Mouse (Mus musculus) layer of hippocampus, postnatal 25 days (tissue): ENCODE data around the gene Mdh2. TPM values are rescaled to one million over a fixed set of nuclear protein-coding genes. Genes with fewer than 3 reads are reported as not detected.
A peak's percentile ranks its signal among the peaks of the same experiment; 100 is the strongest.

Experiments
- DNase-seq, 2 experiments: peaks; one replicate each; pipeline ENCODE4 v3.0.0; 2022; ENCODE audit warnings: mixed read lengths in 2 of 2, low spot score in 1 of 2; ENCODE audit errors: extremely low spot score in 1 of 2
- total RNA-seq, 2 experiments: library from RNA; stranded (reverse); gene quantifications; 2 replicates each; pipeline ENCODE4 v1.2.3; 2021

Mdh2 gene
- total RNA-seq, 2 experiments from 2014 or later = 397 to 426 TPM

- no peak for DNase-seq
Observed at GRCm38 (mm10) chr5:135772519-135772918, 5.8 kb upstream of the Mdh2 start.

DNA sequence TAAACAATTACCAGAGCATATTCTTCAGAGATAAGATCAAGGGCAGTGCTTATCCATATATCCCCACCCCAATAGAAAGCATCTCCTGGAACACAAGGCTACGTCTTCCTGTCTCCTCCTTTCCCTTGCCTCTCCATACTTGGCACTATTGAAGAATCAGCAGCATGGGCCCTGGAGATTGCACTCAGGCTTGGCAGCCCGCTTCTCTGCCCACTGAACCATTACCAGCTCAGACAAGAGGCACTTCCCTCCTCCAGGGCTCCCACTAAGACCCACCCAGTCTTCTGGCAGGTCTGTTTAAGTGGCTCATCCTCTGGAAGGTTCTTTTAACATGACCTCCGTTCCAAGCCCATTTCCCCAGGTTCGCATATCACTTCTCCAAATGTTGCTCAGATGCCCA is 1.7 kb upstream of the Mdh2 start:
- DNase-seq = no peak

DNA sequence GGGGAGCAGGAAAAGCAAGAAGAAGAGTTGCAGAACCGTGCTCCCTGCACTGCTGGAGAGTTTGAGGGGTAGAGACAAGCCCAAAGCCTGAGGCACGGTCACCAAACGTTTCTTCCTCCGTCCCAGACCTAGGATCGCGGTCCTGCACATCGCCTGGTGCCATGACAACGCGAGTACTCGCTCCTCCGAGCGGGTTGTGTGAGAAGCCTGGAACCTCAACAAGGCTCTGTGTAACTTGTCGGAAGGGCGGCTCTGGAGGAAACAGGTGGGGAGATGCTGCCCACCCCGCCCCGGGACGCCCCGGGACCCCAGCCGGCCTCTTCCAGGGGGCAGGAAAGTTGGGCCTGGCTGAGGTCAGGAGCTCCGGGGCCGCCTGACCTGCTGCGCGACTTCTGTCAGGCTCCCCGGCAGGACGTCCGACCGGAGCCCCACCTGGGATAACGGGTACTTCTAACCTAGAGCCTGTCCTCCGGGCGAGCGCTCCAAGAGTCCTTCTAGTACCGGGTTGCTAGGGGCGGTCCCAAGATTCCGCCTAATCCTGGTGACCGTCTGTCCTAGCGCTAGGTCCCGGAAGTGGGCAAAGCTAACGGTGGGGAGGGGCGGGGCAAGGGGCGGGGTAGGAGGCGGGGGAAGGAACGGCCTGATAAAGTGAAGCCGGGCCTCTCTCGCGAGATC is 347 bp upstream of the Mdh2 start, which contains the start of gene Styxl1:
Styxl1 (minus strand) TSS at position 590 of the 675 bp plus-strand sequence.
- peak in 1 of 2 experiments; percentile 9 for DNase-seq

DNA sequence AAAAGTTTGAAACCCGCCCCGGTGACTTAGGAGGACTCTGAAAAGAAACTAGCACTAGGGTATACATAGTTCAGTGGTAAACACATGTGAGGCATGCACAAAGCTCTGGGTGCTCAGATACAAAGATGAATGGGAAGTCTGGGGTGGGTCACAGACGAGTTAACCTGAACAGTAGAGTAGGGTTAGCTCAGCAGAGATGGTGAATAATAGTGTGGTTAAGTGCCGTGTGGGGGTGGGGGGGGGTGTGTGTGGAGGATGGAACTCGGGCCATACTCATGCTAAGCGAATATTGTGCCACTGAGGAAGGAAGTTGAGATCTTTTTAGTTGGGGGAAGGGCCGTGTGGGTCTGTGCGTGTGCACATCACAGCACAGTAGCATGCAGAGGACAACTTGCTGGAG is 2.1 kb downstream of the Mdh2 start:
- no peak for DNase-seq

DNA sequence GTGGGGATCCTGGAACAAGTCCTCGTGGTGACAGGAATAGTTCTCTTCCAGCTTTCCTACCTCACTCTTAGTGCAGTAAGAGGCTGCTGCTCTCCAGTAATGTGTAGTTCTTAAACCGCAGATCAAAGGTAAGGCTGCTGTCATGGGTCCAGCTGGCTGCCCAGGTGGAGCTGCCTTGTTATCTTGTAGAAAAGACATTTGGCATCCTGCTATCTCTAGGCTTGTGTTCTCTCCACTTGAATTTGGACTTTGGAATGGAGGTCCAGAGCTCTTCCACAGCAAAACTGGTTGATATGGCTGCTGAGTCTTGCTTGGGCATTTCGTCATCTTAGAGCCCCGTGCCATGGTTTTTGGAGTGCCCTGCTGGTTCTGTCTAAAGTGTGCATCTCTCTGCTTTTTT is 4.6 kb downstream of the Mdh2 start:
- no peak for DNase-seq

DNA sequence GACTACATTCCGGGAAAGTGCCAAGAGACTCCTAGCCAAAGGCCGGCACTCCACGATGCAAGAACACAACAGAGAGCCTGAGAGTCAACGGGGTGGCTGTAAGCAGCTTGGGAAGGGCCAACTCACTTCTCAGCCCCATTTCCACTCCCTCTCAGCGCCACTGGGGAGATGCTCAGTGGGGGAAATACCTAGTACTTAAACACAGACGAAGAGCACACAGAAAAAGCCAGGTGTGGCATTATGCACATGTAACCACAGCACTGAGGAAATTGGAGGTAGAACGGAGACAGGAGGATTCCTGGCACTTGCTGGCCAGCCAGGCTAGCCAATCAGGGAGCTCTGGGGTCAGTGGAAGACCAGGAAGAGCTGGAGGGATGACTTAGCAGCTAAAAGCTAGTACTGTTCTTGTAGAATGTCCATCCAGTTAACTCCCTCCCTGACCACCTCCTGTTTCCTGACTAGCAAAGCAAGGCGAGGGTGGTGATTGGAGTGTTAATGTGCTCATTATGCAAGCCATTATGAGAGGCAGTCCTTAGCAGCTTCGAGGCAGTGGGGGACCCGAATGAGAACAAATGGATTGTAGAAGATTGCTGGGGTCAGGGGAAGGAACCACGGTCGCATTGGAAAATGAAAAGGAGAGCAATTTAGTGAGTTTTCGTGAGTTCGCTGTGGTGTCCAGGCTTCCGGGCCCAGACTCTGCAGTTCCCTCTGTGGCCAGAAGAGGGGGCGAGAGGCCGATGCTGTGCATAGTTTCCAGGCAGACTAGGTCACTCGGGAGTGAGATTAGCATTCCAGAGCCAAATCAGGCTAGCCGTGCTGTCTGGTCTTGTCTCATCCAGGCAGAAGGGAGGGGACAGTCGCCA is 15.9 kb downstream of the Mdh2 start:
- peak; percentile 94 to 98 for DNase-seq

- DNase-seq = no peak
Observed at GRCm38 (mm10) chr5:135794859-135795181, 16.5 kb downstream of the Mdh2 start.

DNA sequence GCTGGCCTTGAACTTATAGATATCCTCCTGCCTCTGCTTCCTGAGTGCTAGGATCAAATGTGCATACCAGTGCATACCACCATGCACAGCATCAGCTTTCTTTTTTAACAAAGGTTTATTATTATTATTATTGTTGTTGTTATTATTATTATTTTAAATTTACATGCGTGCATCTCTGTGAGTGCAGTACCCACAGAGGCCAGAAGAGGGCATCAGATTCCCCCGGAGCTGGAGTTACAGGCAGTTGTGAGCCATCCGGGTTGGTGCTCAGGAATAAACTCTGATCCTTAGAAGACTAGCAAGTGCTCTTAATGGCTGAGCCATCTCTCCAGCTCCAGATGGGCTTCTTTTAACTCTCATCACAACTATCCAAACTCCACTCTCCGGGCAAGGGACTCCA is 21.5 kb downstream of the Mdh2 start:
- peak in 1 of 2 experiments; percentile 47 for DNase-seq

GRCm38 (mm10) chr5:135800927-135801326 is 22.6 kb downstream of the Mdh2 start:
- DNase-seq = no peak

DNA sequence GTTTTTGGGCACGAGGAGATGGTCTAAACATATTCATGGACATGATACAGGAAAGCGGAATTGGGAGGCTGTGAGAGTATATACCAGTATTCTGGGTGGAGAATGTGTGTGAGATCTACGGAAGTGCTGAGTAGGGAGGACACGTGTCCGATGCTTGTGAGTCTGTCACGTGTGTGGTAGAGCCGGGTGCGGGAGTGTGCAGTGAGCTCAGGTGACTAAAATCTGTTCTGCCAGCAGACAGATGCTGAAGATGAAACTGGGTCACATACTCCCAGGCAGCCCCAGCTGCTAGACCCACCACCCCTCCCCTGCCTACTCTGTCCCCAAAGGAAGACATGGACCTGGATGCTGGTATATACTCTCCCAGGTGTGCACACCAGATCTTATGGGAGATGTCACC is 24.4 kb downstream of the Mdh2 start:
- no peak for DNase-seq

- no peak for DNase-seq
Observed at GRCm38 (mm10) chr5:135803135-135803534, 24.9 kb downstream of the Mdh2 start.

DNA sequence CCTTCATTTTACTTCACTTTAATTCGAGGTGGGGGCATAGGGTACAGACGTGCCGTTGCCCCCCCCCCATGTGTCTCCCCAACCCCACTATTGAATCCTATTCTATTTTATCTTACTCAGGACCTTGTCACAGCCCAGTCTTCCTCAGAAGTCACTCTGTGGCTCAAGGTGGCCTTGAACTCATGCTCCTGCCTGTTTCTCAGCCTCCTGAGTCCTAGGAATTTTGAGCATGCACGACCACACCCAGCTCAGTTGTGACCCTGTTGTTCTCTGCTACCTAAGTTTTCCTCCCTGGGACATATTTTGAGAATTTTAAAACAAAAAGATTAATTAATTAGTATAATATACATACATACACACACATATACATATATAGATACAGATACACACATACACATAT is 25.4 kb downstream of the Mdh2 start:
- no peak for DNase-seq

DNA sequence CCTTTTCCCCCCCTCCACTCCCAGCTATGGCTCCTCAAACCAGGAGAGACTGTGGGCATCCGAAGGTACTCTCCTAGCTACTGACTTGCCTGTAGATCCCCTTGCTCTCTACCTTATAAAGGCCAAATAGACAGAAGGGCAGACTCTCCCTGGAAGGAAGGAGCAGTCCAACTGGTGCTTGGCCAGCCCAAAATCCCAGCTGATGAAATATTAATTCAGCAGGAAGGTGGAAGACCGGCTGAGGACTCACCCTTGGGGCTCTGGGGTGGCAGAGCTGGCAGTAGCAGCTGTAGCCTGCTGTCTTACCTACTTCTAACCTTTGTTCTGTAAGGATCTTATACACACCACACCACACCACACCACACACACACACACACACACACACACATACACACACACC is 26.5 kb downstream of the Mdh2 start:
- no peak for DNase-seq

DNA sequence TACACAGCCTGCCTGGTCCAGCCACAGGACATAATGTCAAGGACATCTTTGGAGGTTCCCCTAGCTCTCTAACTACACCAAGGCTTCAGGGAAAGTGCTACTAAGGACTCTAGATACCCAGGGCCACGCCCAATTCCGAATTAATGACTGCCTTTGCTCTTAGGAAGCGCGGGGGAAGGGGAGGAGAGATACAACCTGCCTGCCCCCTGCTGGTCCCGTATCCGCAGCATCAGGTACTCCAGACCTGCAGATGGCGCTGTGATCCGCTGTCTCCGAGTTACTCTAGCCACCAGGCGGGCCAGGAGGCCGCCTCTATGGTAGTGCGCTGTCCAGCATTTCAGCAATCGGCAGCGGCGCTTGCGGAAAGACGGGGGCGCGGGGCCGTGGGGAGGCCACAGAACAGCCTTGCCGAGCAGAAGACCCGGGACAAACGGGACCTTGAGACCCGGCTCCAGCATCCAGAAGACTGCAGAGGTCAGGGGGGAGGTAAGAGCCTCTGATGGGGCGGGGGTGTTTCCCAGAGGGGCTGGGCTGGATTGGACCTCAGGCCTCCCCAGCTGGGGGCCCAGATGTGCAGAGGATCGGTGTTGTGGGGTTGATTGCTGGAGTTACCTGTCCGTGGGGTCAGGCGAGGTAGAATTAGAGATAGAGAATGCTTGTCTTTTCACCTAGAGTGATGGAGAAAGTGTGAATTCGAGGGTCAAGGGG is 28.4 kb downstream of the Mdh2 start, which contains the start of gene Srrm3:
Srrm3 (plus strand) TSS at position 336 of the 708 bp plus-strand sequence.
- DNase-seq = peak; percentile 92 to 98

- no peak for DNase-seq
Observed at GRCm38 (mm10) chr5:135807263-135807637, 29.0 kb downstream of the Mdh2 start.

GRCm38 (mm10) chr5:135812991-135813390 is 34.7 kb downstream of the Mdh2 start:
- DNase-seq = peak; percentile 66 to 70

DNA sequence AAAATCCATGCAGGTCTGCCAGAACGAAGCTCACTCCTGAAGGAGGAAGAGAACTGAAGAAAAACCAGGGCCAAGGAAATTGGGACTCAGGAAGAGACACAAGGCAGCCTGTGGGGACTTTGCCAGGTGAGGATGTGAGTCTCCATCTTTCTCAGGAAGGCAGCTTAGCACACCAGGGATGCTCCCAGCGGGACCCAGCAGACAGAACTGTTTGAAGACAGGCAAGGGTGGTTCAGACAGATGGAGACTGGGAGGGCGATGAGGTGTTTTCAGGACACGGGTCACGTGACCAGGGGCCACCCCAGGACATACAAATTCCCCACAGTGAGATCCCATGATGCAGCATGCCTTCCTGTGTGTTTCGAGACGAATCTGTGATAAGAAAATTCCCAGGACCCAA is 40.2 kb downstream of the Mdh2 start:
- no peak for DNase-seq

DNA sequence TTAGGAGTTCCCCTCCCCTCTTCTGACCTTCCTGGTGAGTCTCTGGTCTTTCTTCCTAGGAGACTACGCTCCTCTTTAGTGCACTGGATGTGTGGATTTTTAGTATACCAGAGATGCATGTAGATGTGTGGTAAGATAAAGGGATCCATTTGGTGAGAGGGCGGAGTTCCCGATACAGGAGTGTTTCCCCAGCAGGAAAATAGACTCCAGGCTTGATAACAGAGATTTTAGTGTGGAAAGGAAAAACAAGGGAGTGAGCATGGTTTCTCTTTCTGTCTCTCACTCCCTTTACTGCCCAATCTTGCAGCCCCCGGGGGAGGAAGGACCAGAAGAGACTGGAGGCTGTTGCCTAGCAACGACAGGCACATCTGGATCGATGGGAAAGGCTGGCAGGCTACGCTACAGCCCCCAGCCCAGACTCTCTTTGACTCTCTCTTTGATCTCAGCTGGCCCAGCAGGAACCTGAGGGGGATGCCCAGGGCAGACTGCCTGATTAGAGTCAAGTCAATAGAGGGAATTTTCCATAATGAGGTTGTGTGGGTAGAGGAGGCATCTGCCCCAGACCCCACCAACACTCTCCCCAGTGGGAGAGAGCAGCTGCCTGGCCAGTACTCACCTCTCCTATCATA is 44.1 kb downstream of the Mdh2 start:
- DNase-seq = no peak

- no peak for DNase-seq
Observed at GRCm38 (mm10) chr5:135824517-135824916, 46.2 kb downstream of the Mdh2 start.

DNA sequence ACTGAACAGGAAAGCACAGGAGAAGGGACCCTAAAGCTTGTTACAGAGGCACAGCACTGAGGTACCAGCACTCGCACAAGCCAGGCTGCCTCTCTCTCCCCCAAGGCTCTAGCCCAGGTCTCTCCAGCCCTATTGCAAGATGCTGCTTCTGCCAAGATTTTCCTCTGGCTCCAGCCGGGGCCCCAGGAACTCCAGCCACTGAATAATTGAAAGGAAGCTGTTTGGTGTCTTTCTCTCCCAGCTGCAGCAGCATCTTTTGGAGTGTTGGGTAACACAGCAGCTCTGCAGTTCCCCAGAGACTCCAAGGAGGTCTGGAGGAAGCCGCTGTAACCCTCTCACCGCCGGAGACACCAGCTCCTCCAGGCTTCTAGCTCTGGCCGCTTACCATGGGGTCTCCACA is 47.9 kb downstream of the Mdh2 start:
- no peak for DNase-seq

GRCm38 (mm10) chr5:135829381-135829780 is 51.1 kb downstream of the Mdh2 start:
- no peak for DNase-seq
